Mouse (Mus musculus) forebrain, embryonic 16.5 days (tissue): ENCODE measurements around the gene Duxf3. TPM values are rescaled to one million over a fixed set of nuclear protein-coding genes. Genes with fewer than 3 reads are reported as not detected.
"Not testable (repeated sequence)": the region's sequence is repeated elsewhere in the genome, so short reads cannot be mapped to it uniquely, and the experiment has no call there.

Experiments
- ATAC-seq: fragments of 200-750 bp; cut with Nextera tagmentation; 2 replicates; pipeline ENCODE4 v1.8.0; 2017; ENCODE audit warnings: mild to moderate bottlenecking, moderate library complexity
- H3K27ac ChIP-seq: fragments of 300-500 bp; sonication (generic); 2 replicates; pipeline ENCODE4 v1.5.1; 2014; ENCODE audit warnings: low read length, control low read depth
- H3K27me3 ChIP-seq: fragments of 300-500 bp; sonication (generic); replicated peaks from 2 replicates; pipeline ENCODE4 v1.6.1; 2014; ENCODE audit warnings: low read length; ENCODE audit not compliant: control insufficient read depth, insufficient read depth
- H3K36me3 ChIP-seq: fragments of 300-500 bp; sonication (generic); 2 replicates; pipeline ENCODE4 v1.6.1; 2014; ENCODE audit not compliant: control insufficient read depth, insufficient read depth
- H3K4me1 ChIP-seq: fragments of 300-500 bp; sonication (generic); replicated peaks from 2 replicates; pipeline ENCODE4 v1.6.1; 2014; ENCODE audit warnings: low read length; ENCODE audit not compliant: control insufficient read depth, insufficient read depth
- H3K4me2 ChIP-seq: fragments of 300-500 bp; sonication (generic); 2 replicates; pipeline ENCODE4 v1.6.1; 2014; ENCODE audit warnings: mild to moderate bottlenecking, low read length, control low read depth
- H3K4me3 ChIP-seq: fragments of 300-500 bp; sonication (generic); replicated peaks from 2 replicates; pipeline ENCODE4 v1.5.1; 2014; ENCODE audit warnings: mild to moderate bottlenecking, low read length, control low read depth
- H3K9ac ChIP-seq: fragments of 300-500 bp; sonication (generic); replicated peaks from 2 replicates; pipeline ENCODE4 v1.6.1; 2014; ENCODE audit warnings: low read depth, low read length, control low read depth
- H3K9me3 ChIP-seq: fragments of 300-500 bp; sonication (generic); 2 replicates; pipeline ENCODE4 v1.6.1; 2016; ENCODE audit warnings: low read length; ENCODE audit not compliant: control insufficient read depth
- WGBS: fragments of 180-500 bp; shearing (Covaris S2); extraction: QIAGEN DNeasy Blood & Tissue Kit; methylation state at CpG from one replicate; pipeline ENCODE4 v1.1.7; 2014; 5-methylcytosine and 5-hydroxymethylcytosine counted together
- polyA plus RNA-seq: library from polyadenylated mRNA; unstranded; fragments of >200 nt; fragmentation: Nextera tagmentation; extraction: Ambion mirVana; gene quantifications from 2 replicates; pipeline ENCODE4 v1.2.1, GENCODE M21; 2015

Gene Duxf3
- polyA plus RNA-seq = not detected in 2 replicates

- not testable (repeated sequence) for H3K9ac ChIP-seq, H3K4me3 ChIP-seq, H3K4me2 ChIP-seq, H3K36me3 ChIP-seq, H3K27me3 ChIP-seq, H3K4me1 ChIP-seq, H3K27ac ChIP-seq
- 79% methylated on average over 5 of the region's 8 CpGs for WGBS
- H3K9me3 ChIP-seq = peaks cover 12% of the 10 kb centered on the region
- peak; percentile 29 for ATAC-seq
Observed at GRCm38 (mm10) chr10:58232641-58232969, at the start of gene Duxf3. TSS of gene Duxf3 (minus strand) at chr10:58232675.

GRCm38 (mm10) chr10:58282238-58282637 lies 49.8 kb upstream of the Duxf3 start:
- Histone ChIP-seq H3K27me3 (no peaks in the 10 kb centered on the region), H3K27ac (no peak overlapping the region), H3K9me3 (no peaks in the 10 kb centered on the region), H3K4me1 (no peaks in the 10 kb centered on the region), H3K4me2 (no peak overlapping the region), H3K9ac (no peak overlapping the region), H3K4me3 (no peak overlapping the region), H3K36me3 (peaks cover 31% of the 10 kb centered on the region)
- 95% methylated on average over 7 of the region's 7 CpGs for WGBS
- ATAC-seq = no peak

GRCm38 (mm10) chr10:58258466-58258865 lies 26.0 kb upstream of the Duxf3 start:
- peaks cover 12% of the 10 kb centered on the region for H3K36me3 ChIP-seq
- no peak overlapping the region for H3K9ac ChIP-seq
- no peaks in the 10 kb centered on the region for H3K9me3 ChIP-seq
- no peak overlapping the region for H3K4me3 ChIP-seq
- H3K4me1 ChIP-seq = peaks cover 12% of the 10 kb centered on the region
- H3K27me3 ChIP-seq = no peaks in the 10 kb centered on the region
- no peak overlapping the region for H3K4me2 ChIP-seq
- H3K27ac ChIP-seq = no peak overlapping the region
- 75% methylated on average over 5 of the region's 5 CpGs for WGBS
- ATAC-seq = no peak

- peaks cover 12% of the 10 kb centered on the region for H3K4me1 ChIP-seq
- H3K4me3 ChIP-seq = peak overlapping the region; percentile 95
- no peaks in the 10 kb centered on the region for H3K27me3 ChIP-seq
- peak overlapping the region; percentile 94 for H3K9ac ChIP-seq
- H3K4me2 ChIP-seq = peak overlapping the region; percentile 65
- no peak for ATAC-seq
- H3K9me3 ChIP-seq = no peaks in the 10 kb centered on the region
- 2% methylated on average over 4 of the region's 4 CpGs for whole genome bisulfite sequencing
- H3K36me3 ChIP-seq = peaks cover 6% of the 10 kb centered on the region
- no peak overlapping the region for H3K27ac ChIP-seq
Observed at GRCm38 (mm10) chr10:58255954-58256353, 23.5 kb upstream of the Duxf3 start.

- peak within 1 kb of the TSS; percentile 65 for H3K4me2 ChIP-seq
- WGBS = under 1% methylated on average over 55 of the region's 58 CpGs
- peak within 1 kb of the TSS; percentile 94 for H3K9ac ChIP-seq
- H3K27ac ChIP-seq = peak within 1 kb of the TSS; percentile 72
- ATAC-seq = peak; percentile 99
- H3K27me3 ChIP-seq = no peaks in the 10 kb centered on the region
- peaks cover 12% of the 10 kb centered on the region for H3K4me1 ChIP-seq
- H3K4me3 ChIP-seq = peak within 1 kb of the TSS; percentile 95
- no peaks in the 10 kb centered on the region for H3K9me3 ChIP-seq
- peaks cover 6% of the 10 kb centered on the region for H3K36me3 ChIP-seq
Observed at GRCm38 (mm10) chr10:58255213-58255892, 22.9 kb upstream of the Duxf3 start, which contains the start of gene Gcc2. TSS of gene Gcc2 (plus strand) at chr10:58255497.

GRCm38 (mm10) chr10:58254635-58255175 lies 22.2 kb upstream of the Duxf3 start:
- Histone ChIP-seq H3K9me3 (no peaks in the 10 kb centered on the region), H3K4me1 (peaks cover 12% of the 10 kb centered on the region), H3K4me2 (peak overlapping the region; percentile 65), H3K4me3 (peak overlapping the region; percentile 95), H3K27me3 (no peaks in the 10 kb centered on the region), H3K27ac (no peak overlapping the region), H3K36me3 (peaks cover 3% of the 10 kb centered on the region), H3K9ac (peak overlapping the region; percentile 94)
- WGBS = 23% methylated on average over 6 of the region's 6 CpGs
- peak; percentile 27 for ATAC-seq

- H3K9me3 ChIP-seq = no peaks in the 10 kb centered on the region
- WGBS = 11% methylated on average over 1 of the region's 1 CpGs
- no peak for ATAC-seq
- no peaks in the 10 kb centered on the region for H3K27me3 ChIP-seq
- H3K36me3 ChIP-seq = no peaks in the 10 kb centered on the region
- H3K27ac ChIP-seq = no peak overlapping the region
- H3K4me3 ChIP-seq = no peak overlapping the region
- no peak overlapping the region for H3K9ac ChIP-seq
- H3K4me1 ChIP-seq = peaks cover under 1% of the 10 kb centered on the region; the same call in 1 of the 2 replicates
- no peak overlapping the region for H3K4me2 ChIP-seq
Observed at GRCm38 (mm10) chr10:58249535-58249934, 17.1 kb upstream of the Duxf3 start.

GRCm38 (mm10) chr10:58238984-58239740 lies 6.7 kb upstream of the Duxf3 start:
- not testable (repeated sequence) for H3K27me3 ChIP-seq, H3K9ac ChIP-seq, H3K27ac ChIP-seq, H3K4me3 ChIP-seq, H3K4me1 ChIP-seq, H3K4me2 ChIP-seq, H3K36me3 ChIP-seq, H3K9me3 ChIP-seq, ATAC-seq
- WGBS = 86% methylated on average over 7 of the region's 8 CpGs

GRCm38 (mm10) chr10:58236613-58237012 lies 4.1 kb upstream of the Duxf3 start, which contains the start of gene Gm4981:
TSS of gene Gm4981 (minus strand) at chr10:58236701.
- Histone ChIP-seq H3K4me2 (no peak within 1 kb of the TSS), H3K36me3 (no peaks in the 10 kb centered on the region), H3K4me3 (no peak within 1 kb of the TSS), H3K9me3 (peaks cover 13% of the 10 kb centered on the region), H3K27me3 (no peaks in the 10 kb centered on the region), H3K9ac (no peak within 1 kb of the TSS), H3K27ac (no peak within 1 kb of the TSS), H3K4me1 (no peaks in the 10 kb centered on the region)
- no peak for ATAC-seq
- WGBS = 87% methylated on average over 10 of the region's 10 CpGs
